In genomic region chr2:157079701-157080180, GRCm38 (mm10) we compare ENCODE assay signal across 10 mouse cellular contexts. TPM values are rescaled to one million over a fixed set of nuclear protein-coding genes. Genes with fewer than 3 reads are reported as not detected.
DNase-seq lines count a peak whose midpoint lies in the region; ATAC-seq and TF ChIP-seq lines count a peak whose summit lies in the region.
"Had no signal": no experiment of that assay in that cellular context is flagged by ENCODE, and none has a peak within 500 bp of the region (broad histone marks: within the 10 kb centered on the region; RNA-seq: fewer than 3 reads in every experiment).

No protein-coding gene starts in this region.

- H3K9ac ChIP-seq in kidney, postnatal 0 days (ENCODE audit: low read depth, low read length) = peak overlapping the region; percentile 92
- peak overlapping the region; percentile 98 for H3K9ac ChIP-seq in embryonic facial prominence, embryonic 13.5 days
- peak overlapping the region; percentile 88 for H3K9ac ChIP-seq in hindbrain, embryonic 16.5 days (ENCODE audit: low read depth, low read length)
- peak overlapping the region; percentile 97 for H3K9ac ChIP-seq in midbrain, postnatal 0 days (replicated peaks; ENCODE audit: low read length, poor library complexity, severe bottlenecking)

- peak overlapping the region; percentile 91 for H3K4me2 ChIP-seq in kidney, postnatal 0 days (ENCODE audit: low read length)
- H3K4me2 ChIP-seq in embryonic facial prominence, embryonic 13.5 days = peak overlapping the region; percentile 96
- H3K4me2 ChIP-seq in hindbrain, embryonic 16.5 days (ENCODE audit: low read length) = peak overlapping the region; percentile 96
- H3K4me2 ChIP-seq in midbrain, postnatal 0 days (ENCODE audit: low read depth, low read length, poor library complexity, severe bottlenecking) = peak overlapping the region; percentile 99

- WGBS in kidney, postnatal 0 days = 13% methylated on average over 16 of the region's 16 CpGs
- 8% methylated on average over 16 of the region's 16 CpGs for WGBS in embryonic facial prominence, embryonic 13.5 days
- 7% methylated on average over 16 of the region's 16 CpGs for WGBS in hindbrain, embryonic 16.5 days
- 6% methylated on average over 16 of the region's 16 CpGs for WGBS in midbrain, postnatal 0 days

- ATAC-seq in kidney, postnatal 0 days (replicated peaks; ENCODE audit: low FRiP score, low read depth) = no peak
- ATAC-seq in embryonic facial prominence, embryonic 13.5 days (ENCODE audit: insufficient number of reproducible peaks, insufficient read depth, low FRiP score, low TSS enrichment, low read depth) = no peak
- peak; percentile 0; the same call in 1 of the 2 replicates for ATAC-seq in hindbrain, embryonic 16.5 days
- no peak for ATAC-seq in midbrain, postnatal 0 days (ENCODE audit: low FRiP score)

- no peaks in the 10 kb centered on the region for H3K36me3 ChIP-seq in kidney, postnatal 0 days (ENCODE audit: insufficient read depth, low read length)
- H3K36me3 ChIP-seq in embryonic facial prominence, embryonic 13.5 days = 0 out of 2 replicates have a peak, but pooled peaks cover 3% of the 10 kb centered on the region
- H3K36me3 ChIP-seq in hindbrain, embryonic 16.5 days (ENCODE audit: control insufficient read depth, insufficient read depth, low read length) = no peaks in the 10 kb centered on the region
- H3K36me3 ChIP-seq in midbrain, postnatal 0 days (ENCODE audit: insufficient read depth, low read length) = no peaks in the 10 kb centered on the region

- DNase-seq in kidney, postnatal 0 days (ENCODE audit: low spot score) = no peak
- no peak for DNase-seq in kidney, postnatal 4 days
- no peak for DNase-seq in midbrain, postnatal 0 days (ENCODE audit: low spot score)
- no peak for DNase-seq in left cerebral cortex, adult 9 months (ENCODE audit: low spot score in 2 of 2)
- DNase-seq in right cerebral cortex, adult 18-20 months = no peak
- no peak for DNase-seq in natural killer cell, adult 2 months (ENCODE audit: low spot score in 2 of 2)

- H3K4me1 ChIP-seq in kidney, postnatal 0 days (replicated peaks; ENCODE audit: insufficient read depth, low read length) = peaks cover 34% of the 10 kb centered on the region
- H3K4me1 ChIP-seq in embryonic facial prominence, embryonic 13.5 days = peaks cover 36% of the 10 kb centered on the region
- peaks cover 32% of the 10 kb centered on the region for H3K4me1 ChIP-seq in hindbrain, embryonic 16.5 days (ENCODE audit: control insufficient read depth, insufficient read depth, low read depth, low read length)
- H3K4me1 ChIP-seq in midbrain, postnatal 0 days (ENCODE audit: insufficient read depth, low read length) = peaks cover 21% of the 10 kb centered on the region

- no peaks in the 10 kb centered on the region for H3K9me3 ChIP-seq in kidney, postnatal 0 days (replicated peaks; ENCODE audit: low read length)
- H3K9me3 ChIP-seq in embryonic facial prominence, embryonic 13.5 days = no peaks in the 10 kb centered on the region
- no peaks in the 10 kb centered on the region for H3K9me3 ChIP-seq in hindbrain, embryonic 16.5 days (ENCODE audit: control insufficient read depth, low read length)
- H3K9me3 ChIP-seq in midbrain, postnatal 0 days (ENCODE audit: low read length) = no peaks in the 10 kb centered on the region

- H3K4me3 ChIP-seq in kidney, postnatal 0 days (replicated peaks; ENCODE audit: low read depth, low read length) = peak overlapping the region; percentile 89
- peak overlapping the region; percentile 93 for H3K4me3 ChIP-seq in embryonic facial prominence, embryonic 13.5 days
- H3K4me3 ChIP-seq in hindbrain, embryonic 16.5 days (ENCODE audit: low read length) = peak overlapping the region; percentile 82
- peak overlapping the region; percentile 92 for H3K4me3 ChIP-seq in midbrain, postnatal 0 days (ENCODE audit: low read depth, low read length)

- H3K27ac ChIP-seq in kidney, postnatal 0 days = peak overlapping the region; percentile 94
- peak overlapping the region; percentile 99 for H3K27ac ChIP-seq in embryonic facial prominence, embryonic 13.5 days
- peak overlapping the region; percentile 99 for H3K27ac ChIP-seq in hindbrain, embryonic 16.5 days (ENCODE audit: low read depth, low read length)
- peak overlapping the region; percentile 96 for H3K27ac ChIP-seq in midbrain, postnatal 0 days (ENCODE audit: low read depth, low read length)

- TF ChIP-seq CTCF in kidney, postnatal 0 days (IDR thresholded peaks at IDR 0.05; ENCODE audit: low read depth) = no peak
- TF ChIP-seq CTCF in midbrain, postnatal 0 days (IDR thresholded peaks at IDR 0.05) = no peak

- H3K27me3 ChIP-seq in kidney, postnatal 0 days (ENCODE audit: insufficient read depth, low read length) = no peaks in the 10 kb centered on the region
- H3K27me3 ChIP-seq in embryonic facial prominence, embryonic 13.5 days = no peaks in the 10 kb centered on the region
- H3K27me3 ChIP-seq in hindbrain, embryonic 16.5 days (replicated peaks; ENCODE audit: control insufficient read depth, insufficient read depth, low read length) = no peaks in the 10 kb centered on the region
- no peaks in the 10 kb centered on the region for H3K27me3 ChIP-seq in midbrain, postnatal 0 days (ENCODE audit: insufficient read depth, low read length)

RNA-seq across cellular contexts. Expression of gene Soga1, which starts 0.7 kb away (rescaled TPM):
- polyA plus RNA-seq in kidney, postnatal 0 days (2015; fragmentation: Nextera tagmentation; extraction: Ambion mirVana) = 1.3 and 1.8 TPM in 2 replicates
- polyA plus RNA-seq in embryonic facial prominence, embryonic 13.5 days (2015; fragmentation: Nextera tagmentation; extraction: Ambion mirVana) = 4.6 and 7.1 TPM in 2 replicates
- polyA plus RNA-seq in hindbrain, embryonic 16.5 days (2015; fragmentation: Nextera tagmentation; extraction: Ambion mirVana) = 4.4 and 4.6 TPM in 2 replicates
- total RNA-seq in midbrain, postnatal 0 days (2014; rRNA removed) = 122 and 132 TPM in 2 replicates
- polyA plus RNA-seq in midbrain, postnatal 0 days (2015; fragmentation: Nextera tagmentation; extraction: Ambion mirVana) = 2.8 and 3.9 TPM in 2 replicates

RNA-seq across cellular contexts. Expression of gene Tldc2, which starts 7.1 kb away (rescaled TPM):
- polyA plus RNA-seq in kidney, postnatal 0 days (2015; fragmentation: Nextera tagmentation; extraction: Ambion mirVana) = 2.2 and 2.5 TPM in 2 replicates
- polyA plus RNA-seq in embryonic facial prominence, embryonic 13.5 days (2015; fragmentation: Nextera tagmentation; extraction: Ambion mirVana) = not detected in 2 replicates
- polyA plus RNA-seq in hindbrain, embryonic 16.5 days (2015; fragmentation: Nextera tagmentation; extraction: Ambion mirVana) = not detected in 2 replicates
- not detected in 2 replicates for total RNA-seq in midbrain, postnatal 0 days (2014; rRNA removed)
- polyA plus RNA-seq in midbrain, postnatal 0 days (2015; fragmentation: Nextera tagmentation; extraction: Ambion mirVana) = not detected in 2 replicates
- total RNA-seq: gastrocnemius, postnatal 14 days; neutrophil, adult 5-6 weeks had no signal

RNA-seq across cellular contexts. Expression of gene Samhd1, which starts 55.3 kb away (rescaled TPM):
- 19.1 and 20.0 TPM in 2 replicates for polyA plus RNA-seq in kidney, postnatal 0 days (2015; fragmentation: Nextera tagmentation; extraction: Ambion mirVana)
- polyA plus RNA-seq in embryonic facial prominence, embryonic 13.5 days (2015; fragmentation: Nextera tagmentation; extraction: Ambion mirVana) = 22.7 and 29.3 TPM in 2 replicates
- 9.5 and 11.1 TPM in 2 replicates for polyA plus RNA-seq in hindbrain, embryonic 16.5 days (2015; fragmentation: Nextera tagmentation; extraction: Ambion mirVana)
- 13.0 and 14.1 TPM in 2 replicates for total RNA-seq in midbrain, postnatal 0 days (2014; rRNA removed)
- polyA plus RNA-seq in midbrain, postnatal 0 days (2015; fragmentation: Nextera tagmentation; extraction: Ambion mirVana) = 8.7 and 9.9 TPM in 2 replicates
